Mouse (Mus musculus) MEL (cell line): Measurements from ENCODE around the gene Rpl24.

Experiments used
- CTCF ChIP-seq, 3 experiments: IDR thresholded peaks in 2 of 3; conservative IDR thresholded peaks in 1 of 3; 2 replicates each; pipeline ENCODE4 v1.5.1; 2011 to 2012; ENCODE audit warnings: low read length in 3 of 3, low read depth in 2 of 3, mild to moderate bottlenecking in 2 of 3, improper control_type of control experiment in 1 of 3, inconsistent platforms in 1 of 3, mixed read lengths in 1 of 3, moderate library complexity in 1 of 3; ENCODE audit not compliant: control insufficient read depth in 1 of 3, insufficient read depth in 1 of 3, poor library complexity in 1 of 3, severe bottlenecking in 1 of 3
- EP300 ChIP-seq, 2 experiments: IDR thresholded peaks; 2 replicates each; pipeline ENCODE4 v1.6.1; 2011; ENCODE audit warnings: improper control_type of control experiment in 2 of 2, low read length in 2 of 2, low read depth in 1 of 2, mild to moderate bottlenecking in 1 of 2
- GATA1 ChIP-seq: IDR thresholded peaks from 2 replicates; pipeline ENCODE4 v1.6.1; 2011; ENCODE audit warnings: low read depth, low read length, improper control_type of control experiment
- MAFK ChIP-seq: IDR thresholded peaks from 2 replicates; pipeline ENCODE4 v1.6.1; 2011; ENCODE audit warnings: low read depth, mild to moderate bottlenecking, low read length, improper control_type of control experiment, borderline replicate concordance
- MAX ChIP-seq: IDR thresholded peaks from 2 replicates; pipeline ENCODE4 v1.6.1; 2011; ENCODE audit warnings: low read length, improper control_type of control experiment
- MAZ ChIP-seq: IDR thresholded peaks from 2 replicates; pipeline ENCODE4 v1.6.1; 2012; ENCODE audit warnings: low read depth, mild to moderate bottlenecking, inconsistent platforms, low read length, improper control_type of control experiment
- MEF2A ChIP-seq: IDR thresholded peaks from 2 replicates; pipeline ENCODE4 v1.6.1; 2014; ENCODE audit warnings: low read depth, mild to moderate bottlenecking, inconsistent platforms, low read length, improper control_type of control experiment; ENCODE audit not compliant: poor library complexity, insufficient replicate concordance, severe bottlenecking; ENCODE audit errors: extremely low read depth
- NELFE ChIP-seq: IDR thresholded peaks from 2 replicates; pipeline ENCODE4 v1.6.1; 2011; ENCODE audit warnings: low read depth, low read length, improper control_type of control experiment
- POLR2A ChIP-seq, 2 experiments: IDR thresholded peaks; 2 replicates each; pipeline ENCODE4 v1.6.1; 2011 to 2012; ENCODE audit warnings: low read length in 2 of 2, mild to moderate bottlenecking in 2 of 2, control low read depth in 1 of 2, improper control_type of control experiment in 1 of 2, low read depth in 1 of 2, moderate library complexity in 1 of 2; ENCODE audit not compliant: control insufficient read depth in 1 of 2, insufficient read depth in 1 of 2, poor library complexity in 1 of 2
- POLR2AphosphoS5 ChIP-seq: IDR thresholded peaks from 2 replicates; pipeline ENCODE4 v1.6.1; 2012; ENCODE audit warnings: low read depth, borderline replicate concordance, mild to moderate bottlenecking, inconsistent platforms, low read length, moderate library complexity, mixed read lengths
- TCF12 ChIP-seq: IDR thresholded peaks from 2 replicates; pipeline ENCODE4 v1.6.1; 2014; ENCODE audit warnings: low read depth, mild to moderate bottlenecking, inconsistent platforms, low read length, improper control_type of control experiment, moderate library complexity
- UBTF ChIP-seq: IDR thresholded peaks from 2 replicates; pipeline ENCODE4 v1.6.1; 2012; ENCODE audit warnings: low read depth, mild to moderate bottlenecking, inconsistent platforms, low read length, improper control_type of control experiment, moderate library complexity, borderline replicate concordance; ENCODE audit not compliant: insufficient read depth
- USF1 ChIP-seq: IDR thresholded peaks from 2 replicates; pipeline ENCODE4 v1.6.1; 2014; ENCODE audit warnings: low read depth, mild to moderate bottlenecking, inconsistent platforms, low read length, improper control_type of control experiment, moderate library complexity

GRCm38 (mm10) chr16:55951679-55952327 lies 14.3 kb upstream of the Rpl24 start:
- TF ChIP-seq POLR2AphosphoS5: no peak
- no peak for TF ChIP-seq EP300 (IDR thresholded peaks at IDR 0.05; ENCODE audit: low read depth in 1 of 2, low read length in 2 of 2)
- TF ChIP-seq MAFK: no peak
- TF ChIP-seq POLR2A (IDR thresholded peaks at IDR 0.05; ENCODE audit: control insufficient read depth in 1 of 2, insufficient read depth in 1 of 2, low read depth in 1 of 2, low read length in 2 of 2, poor library complexity in 1 of 2): no peak
- no peak for TF ChIP-seq MEF2A
- no peak for TF ChIP-seq CTCF (IDR thresholded peaks at IDR 0.05 in 2 of 3, conservative IDR thresholded peaks at IDR 0.05 in 1 of 3; ENCODE audit: control insufficient read depth in 1 of 3, insufficient read depth in 1 of 3, low read depth in 2 of 3, low read length in 3 of 3, poor library complexity in 1 of 3, severe bottlenecking in 1 of 3)
- no peak for TF ChIP-seq UBTF
- no peak for TF ChIP-seq TCF12
- no peak for TF ChIP-seq USF1
- TF ChIP-seq GATA1: peak; percentile 96
- TF ChIP-seq MAZ: no peak
- TF ChIP-seq NELFE: no peak
- TF ChIP-seq MAX: no peak
